Mouse (Mus musculus) heart, adult 11 months (tissue): ENCODE data around the gene Icmt.
A peak's percentile ranks its signal among the peaks of the same experiment; 100 is the strongest.

Source experiments
- DNase-seq: peaks from one replicate; pipeline ENCODE4 v3.0.0; 2022

Icmt gene

GRCm38 (mm10) chr4:152296874-152297861 lies at the start of gene Icmt:
Gene Icmt, plus strand, starts transcription at chr4:152297227.
- DNase-seq = peak; percentile 100

GRCm38 (mm10) chr4:152250615-152251014 lies 46.4 kb upstream of the Icmt start:
- no peak for DNase-seq

GRCm38 (mm10) chr4:152253183-152253759 lies 43.8 kb upstream of the Icmt start:
- no peak for DNase-seq

GRCm38 (mm10) chr4:152257070-152257469 lies 40.0 kb upstream of the Icmt start:
- DNase-seq = peak; percentile 97

- DNase-seq = peak; percentile 93
Measured at GRCm38 (mm10) chr4:152260451-152260850, 36.6 kb upstream of the Icmt start.

GRCm38 (mm10) chr4:152262187-152262586 lies 34.8 kb upstream of the Icmt start:
- DNase-seq = peak; percentile 97

GRCm38 (mm10) chr4:152263089-152263488 lies 33.9 kb upstream of the Icmt start:
- DNase-seq = no peak

GRCm38 (mm10) chr4:152263512-152264176 lies 33.4 kb upstream of the Icmt start:
- no peak for DNase-seq

GRCm38 (mm10) chr4:152264177-152264530 lies 32.9 kb upstream of the Icmt start:
- DNase-seq = no peak

- DNase-seq = no peak
Measured at GRCm38 (mm10) chr4:152264867-152265568, 32.0 kb upstream of the Icmt start.

- no peak for DNase-seq
Measured at GRCm38 (mm10) chr4:152265791-152266190, 31.2 kb upstream of the Icmt start.

- DNase-seq = peak; percentile 96
Measured at GRCm38 (mm10) chr4:152266236-152266895, 30.7 kb upstream of the Icmt start.

- DNase-seq = peak; percentile 97
Measured at GRCm38 (mm10) chr4:152267748-152268369, 29.2 kb upstream of the Icmt start.

- no peak for DNase-seq
Measured at GRCm38 (mm10) chr4:152269967-152270366, 27.1 kb upstream of the Icmt start.

GRCm38 (mm10) chr4:152270599-152270998 lies 26.4 kb upstream of the Icmt start:
- DNase-seq = peak; percentile 93

- DNase-seq = peak; percentile 90
Measured at GRCm38 (mm10) chr4:152271334-152271733, 25.7 kb upstream of the Icmt start.

- no peak for DNase-seq
Measured at GRCm38 (mm10) chr4:152272006-152272405, 25.0 kb upstream of the Icmt start.

- peak; percentile 99 for DNase-seq
Measured at GRCm38 (mm10) chr4:152272449-152273049, 24.5 kb upstream of the Icmt start.

- DNase-seq = peak; percentile 92
Measured at GRCm38 (mm10) chr4:152273191-152273590, 23.8 kb upstream of the Icmt start.

GRCm38 (mm10) chr4:152273621-152274236 lies 23.3 kb upstream of the Icmt start, which contains the start of gene Gpr153:
Gene Gpr153, plus strand, starts transcription at chr4:152274232.
- DNase-seq = peak; percentile 98

GRCm38 (mm10) chr4:152274681-152275131 lies 22.3 kb upstream of the Icmt start:
- DNase-seq = peak; percentile 98
